Mouse (Mus musculus): ENCODE data around the gene Sesn1. TPM values are rescaled to one million over a fixed set of nuclear protein-coding genes. Genes with fewer than 3 reads are reported as not detected.

Gene Sesn1
- polyA plus RNA-seq, 1 experiment from 2014 or later, result 36.6 TPM

DNA sequence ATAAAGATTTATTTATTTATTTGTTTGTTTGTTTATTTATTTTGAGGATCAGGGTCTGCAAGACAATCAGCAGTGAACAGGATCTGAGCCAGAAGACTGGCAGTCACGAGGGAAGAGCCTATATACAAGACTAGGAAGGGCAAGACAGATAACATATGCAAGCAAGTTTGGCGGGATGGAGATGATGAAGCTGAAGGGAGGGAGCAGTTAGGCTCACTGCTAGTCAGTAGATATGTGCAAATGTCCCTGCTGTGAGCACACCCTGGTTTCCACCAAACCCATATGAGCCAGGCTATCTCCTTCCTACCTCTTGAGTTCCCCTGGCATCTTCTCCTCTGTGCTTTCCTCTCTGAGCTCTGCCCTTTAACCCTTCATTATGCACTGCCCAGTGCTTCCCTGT, 61.8 kb downstream of the Sesn1 start:
- no peak for ATAC-seq
- Histone ChIP-seq H3K36me3 (ENCODE audit: insufficient read depth, low read length) (no peaks in the 10 kb centered on the region), H3K4me3 (ENCODE audit: low read depth, low read length) (no peak overlapping the region), H3K9ac (replicated peaks; ENCODE audit: low read depth) (no peak overlapping the region), H3K9me3 (ENCODE audit: low read length) (no peaks in the 10 kb centered on the region), H3K4me2 (replicated peaks; ENCODE audit: low read depth, low read length) (no peak overlapping the region), H3K27me3 (replicated peaks; ENCODE audit: insufficient read depth, low read length) (no peaks in the 10 kb centered on the region), H3K27ac (ENCODE audit: low read length) (no peak overlapping the region), H3K4me1 (ENCODE audit: insufficient read depth, low read depth, low read length) (no peaks in the 10 kb centered on the region)
- TF ChIP-seq CTCF (IDR thresholded peaks at IDR 0.05) (no peak), EP300 (IDR thresholded peaks at IDR 0.05) (no peak)
- 51% methylated on average over 2 of the region's 2 CpGs for WGBS
- DNase-seq (ENCODE audit: low spot score), result no peak

DNA sequence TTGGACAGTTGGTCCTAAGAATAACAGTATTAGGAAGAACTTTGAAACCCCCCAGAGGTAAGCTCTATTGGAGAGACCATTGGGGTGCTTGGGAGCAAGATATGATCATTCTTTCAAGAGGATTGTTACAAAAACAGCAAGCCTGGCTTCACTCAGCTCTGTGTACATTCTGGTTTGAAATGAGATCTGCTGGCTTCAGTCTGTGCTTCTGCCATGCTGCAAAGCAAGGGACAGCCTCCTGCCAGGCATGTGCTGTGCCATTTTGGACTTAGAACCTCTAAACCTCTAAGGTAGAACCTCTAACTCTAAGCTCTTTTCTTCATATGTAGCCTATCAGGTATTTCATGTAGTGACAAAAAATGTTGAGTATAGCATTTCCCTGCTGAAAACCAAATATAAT, 65.9 kb downstream of the Sesn1 start:
- ATAC-seq (no peak), DNase-seq (ENCODE audit: low spot score) (no peak)
- no peak for TF ChIP-seq EP300 (IDR thresholded peaks at IDR 0.05)
- no peak for TF ChIP-seq CTCF (IDR thresholded peaks at IDR 0.05)
- Histone ChIP-seq H3K4me3 (ENCODE audit: low read depth, low read length) (no peak overlapping the region), H3K4me2 (replicated peaks; ENCODE audit: low read depth, low read length) (no peak overlapping the region), H3K4me1 (ENCODE audit: insufficient read depth, low read depth, low read length) (no peaks in the 10 kb centered on the region), H3K9me3 (ENCODE audit: low read length) (no peaks in the 10 kb centered on the region), H3K27ac (ENCODE audit: low read length) (no peak overlapping the region), H3K36me3 (ENCODE audit: insufficient read depth, low read length) (no peaks in the 10 kb centered on the region), H3K9ac (replicated peaks; ENCODE audit: low read depth) (no peak overlapping the region), H3K27me3 (replicated peaks; ENCODE audit: insufficient read depth, low read length) (no peaks in the 10 kb centered on the region)

DNA sequence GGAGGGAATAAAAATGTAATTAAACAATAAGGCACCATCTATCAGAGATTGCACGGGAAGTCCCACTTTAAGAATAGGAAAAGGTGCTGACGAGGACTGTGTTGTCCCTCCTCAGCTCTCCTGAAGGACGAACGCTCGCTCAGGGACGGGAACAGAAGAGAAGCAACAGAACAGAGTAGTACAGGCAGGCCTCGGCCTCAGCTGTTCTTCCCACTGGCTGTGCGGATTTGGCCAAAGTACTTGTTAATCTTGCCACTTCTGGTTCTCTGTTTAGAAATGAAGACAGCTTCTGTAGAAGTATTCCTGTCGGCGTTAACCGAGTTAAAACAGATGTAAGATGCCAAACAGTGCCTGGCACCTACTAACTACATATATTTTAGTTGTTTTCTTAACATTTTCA, 68.6 kb downstream of the Sesn1 start:
- ATAC-seq (no peak), DNase-seq (ENCODE audit: low spot score) (no peak)
- WGBS, result 86% methylated on average over 11 of the region's 11 CpGs
- H3K27me3 ChIP-seq (replicated peaks; ENCODE audit: insufficient read depth, low read length), result no peaks in the 10 kb centered on the region
- H3K27ac ChIP-seq (ENCODE audit: low read length), result no peak overlapping the region
- no peak overlapping the region for H3K4me2 ChIP-seq (replicated peaks; ENCODE audit: low read depth, low read length)
- no peaks in the 10 kb centered on the region for H3K9me3 ChIP-seq (ENCODE audit: low read length)
- no peak overlapping the region for H3K9ac ChIP-seq (replicated peaks; ENCODE audit: low read depth)
- H3K4me3 ChIP-seq (ENCODE audit: low read depth, low read length), result no peak overlapping the region
- peaks cover under 1% of the 10 kb centered on the region; the same call in 1 of the 2 replicates for H3K4me1 ChIP-seq (ENCODE audit: insufficient read depth, low read depth, low read length)
- no peak for TF ChIP-seq CTCF (IDR thresholded peaks at IDR 0.05)
- no peak for TF ChIP-seq EP300 (IDR thresholded peaks at IDR 0.05)
- H3K36me3 ChIP-seq (ENCODE audit: insufficient read depth, low read length), result no peaks in the 10 kb centered on the region

DNA sequence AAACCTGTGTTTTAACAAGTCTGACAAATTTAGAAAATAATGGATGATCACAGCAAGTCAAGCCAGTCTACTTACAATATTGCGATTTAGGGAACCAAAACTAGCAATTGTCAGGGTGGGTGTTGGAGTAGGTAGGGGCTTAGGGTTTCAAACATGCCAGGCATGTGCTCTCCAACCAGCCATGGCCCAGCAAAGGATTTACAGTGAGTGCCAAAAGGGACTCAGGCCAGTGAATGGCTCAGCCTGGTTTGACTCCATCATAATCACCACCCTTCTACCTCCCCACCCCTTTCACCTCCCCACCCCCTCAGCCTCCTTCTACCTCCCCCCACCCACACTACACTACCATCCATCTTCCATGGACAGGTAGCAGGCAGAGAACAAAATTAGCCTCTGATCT, 69.9 kb downstream of the Sesn1 start:
- H3K4me1 ChIP-seq (ENCODE audit: insufficient read depth, low read depth, low read length), result peaks cover 5% of the 10 kb centered on the region
- H3K27ac ChIP-seq (ENCODE audit: low read length), result no peak overlapping the region
- H3K9ac ChIP-seq (replicated peaks; ENCODE audit: low read depth), result no peak overlapping the region
- H3K9me3 ChIP-seq (ENCODE audit: low read length), result no peaks in the 10 kb centered on the region
- 79% methylated on average over 1 of the region's 1 CpGs for WGBS
- TF ChIP-seq EP300 (IDR thresholded peaks at IDR 0.05) (no peak), CTCF (IDR thresholded peaks at IDR 0.05) (no peak)
- ATAC-seq (no peak), DNase-seq (ENCODE audit: low spot score) (no peak)
- no peaks in the 10 kb centered on the region for H3K27me3 ChIP-seq (replicated peaks; ENCODE audit: insufficient read depth, low read length)
- H3K4me3 ChIP-seq (ENCODE audit: low read depth, low read length), result no peak overlapping the region
- no peak overlapping the region for H3K4me2 ChIP-seq (replicated peaks; ENCODE audit: low read depth, low read length)
- H3K36me3 ChIP-seq (ENCODE audit: insufficient read depth, low read length), result no peaks in the 10 kb centered on the region

DNA sequence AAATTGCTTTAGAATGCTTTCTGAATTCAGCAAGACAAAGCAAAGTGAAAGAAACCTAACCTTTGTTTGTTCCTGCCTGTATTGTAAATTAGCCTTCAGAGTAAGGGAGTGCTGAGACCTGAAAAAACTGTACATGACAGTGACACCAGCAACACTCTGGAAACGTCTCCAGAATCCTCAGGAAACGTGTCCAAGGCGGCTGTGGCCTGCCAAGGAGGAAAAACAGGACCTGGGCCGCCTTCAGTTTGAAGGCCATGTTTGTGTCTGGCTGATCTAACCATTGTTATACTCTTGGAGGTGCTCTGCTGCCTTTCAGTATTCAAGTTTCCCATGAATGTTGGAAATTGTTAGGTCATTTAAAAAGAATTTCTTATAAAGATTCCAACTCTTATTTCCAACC, 70.5 kb downstream of the Sesn1 start:
- H3K4me1 ChIP-seq (ENCODE audit: insufficient read depth, low read depth, low read length), result peaks cover 5% of the 10 kb centered on the region
- no peaks in the 10 kb centered on the region for H3K27me3 ChIP-seq (replicated peaks; ENCODE audit: insufficient read depth, low read length)
- DNase-seq (ENCODE audit: low spot score) (no peak), ATAC-seq (no peak)
- no peak overlapping the region for H3K4me2 ChIP-seq (replicated peaks; ENCODE audit: low read depth, low read length)
- no peaks in the 10 kb centered on the region for H3K9me3 ChIP-seq (ENCODE audit: low read length)
- no peak overlapping the region for H3K9ac ChIP-seq (replicated peaks; ENCODE audit: low read depth)
- H3K4me3 ChIP-seq (ENCODE audit: low read depth, low read length), result no peak overlapping the region
- WGBS, result 30% methylated on average over 4 of the region's 4 CpGs
- H3K27ac ChIP-seq (ENCODE audit: low read length), result peak overlapping the region; percentile 43; the same call in 1 of the 2 replicates
- H3K36me3 ChIP-seq (ENCODE audit: insufficient read depth, low read length), result no peaks in the 10 kb centered on the region
- TF ChIP-seq EP300 (IDR thresholded peaks at IDR 0.05), result no peak
- TF ChIP-seq CTCF (IDR thresholded peaks at IDR 0.05), result no peak

DNA sequence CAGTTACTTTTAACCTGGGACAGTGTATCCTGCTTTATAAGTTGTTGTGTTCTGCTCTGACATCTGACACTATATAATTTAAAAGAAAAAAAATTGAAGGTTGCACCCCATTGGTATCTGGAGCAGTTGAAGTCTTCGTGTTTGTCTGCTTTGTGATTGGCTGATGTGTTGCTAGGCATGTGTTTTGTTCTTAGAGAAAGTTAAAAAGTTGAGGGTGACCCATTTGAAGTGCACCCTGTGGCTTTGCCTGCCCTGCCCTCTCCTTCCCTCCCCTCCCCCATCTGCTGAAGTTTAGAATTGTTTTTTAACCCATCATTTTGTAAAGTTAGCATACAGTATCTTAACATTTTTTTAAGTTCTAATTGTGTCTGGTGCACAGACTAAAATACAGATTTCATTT, 71.0 kb downstream of the Sesn1 start:
- ATAC-seq, result no peak

DNA sequence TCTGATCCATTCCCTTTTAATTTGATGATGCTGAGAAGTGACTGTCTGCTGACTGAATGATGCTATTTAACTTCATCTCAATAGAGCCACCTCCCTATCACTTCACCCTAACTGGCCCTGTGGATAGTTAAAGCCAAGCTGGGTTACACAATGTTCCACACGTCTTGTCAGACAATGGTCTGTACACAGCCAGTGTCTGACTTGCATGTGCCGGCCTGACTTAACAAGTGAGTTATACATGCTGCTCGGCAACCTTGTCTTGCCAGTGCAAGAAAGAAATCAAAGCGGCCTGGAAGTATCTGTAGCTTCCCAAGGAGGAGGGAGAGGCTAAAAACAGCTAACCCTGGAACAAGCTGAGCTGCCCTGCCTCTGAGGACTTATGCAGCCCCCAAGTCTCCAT, 71.7 kb downstream of the Sesn1 start:
- WGBS, result 47% methylated on average over 4 of the region's 4 CpGs
- Histone ChIP-seq H3K4me3 (ENCODE audit: low read depth, low read length) (no peak overlapping the region), H3K9me3 (ENCODE audit: low read length) (no peaks in the 10 kb centered on the region), H3K4me2 (replicated peaks; ENCODE audit: low read depth, low read length) (no peak overlapping the region), H3K4me1 (ENCODE audit: insufficient read depth, low read depth, low read length) (peaks cover 5% of the 10 kb centered on the region), H3K27me3 (replicated peaks; ENCODE audit: insufficient read depth, low read length) (no peaks in the 10 kb centered on the region), H3K36me3 (ENCODE audit: insufficient read depth, low read length) (no peaks in the 10 kb centered on the region), H3K9ac (replicated peaks; ENCODE audit: low read depth) (no peak overlapping the region), H3K27ac (ENCODE audit: low read length) (no peak overlapping the region)
- DNase-seq (ENCODE audit: low spot score) (peak; percentile 45), ATAC-seq (peak; percentile 54)
- TF ChIP-seq CTCF (IDR thresholded peaks at IDR 0.05) (no peak), EP300 (IDR thresholded peaks at IDR 0.05) (no peak)

More for the DNA sequence above, 71.0 kb downstream of the Sesn1 start:
- Histone ChIP-seq H3K4me1 (ENCODE audit: insufficient read depth, low read depth, low read length) (peaks cover 5% of the 10 kb centered on the region), H3K9me3 (ENCODE audit: low read length) (no peaks in the 10 kb centered on the region), H3K9ac (replicated peaks; ENCODE audit: low read depth) (no peak overlapping the region), H3K27ac (ENCODE audit: low read length) (no peak overlapping the region), H3K4me2 (replicated peaks; ENCODE audit: low read depth, low read length) (no peak overlapping the region), H3K4me3 (ENCODE audit: low read depth, low read length) (no peak overlapping the region), H3K36me3 (ENCODE audit: insufficient read depth, low read length) (no peaks in the 10 kb centered on the region), H3K27me3 (replicated peaks; ENCODE audit: insufficient read depth, low read length) (no peaks in the 10 kb centered on the region)
- no peak for DNase-seq (ENCODE audit: low spot score)
- TF ChIP-seq CTCF (IDR thresholded peaks at IDR 0.05) (no peak), EP300 (IDR thresholded peaks at IDR 0.05) (no peak)
- 19% methylated on average over 1 of the region's 1 CpGs for whole genome bisulfite sequencing
